Mouse (Mus musculus) stomach, postnatal 0 days (tissue): Measurements from ENCODE around the gene Tbxa2r. TPM values are rescaled to one million over a fixed set of nuclear protein-coding genes. Genes with fewer than 3 reads are reported as not detected.
A peak's percentile ranks its signal among the peaks of the same experiment; 100 is the strongest.

Experiments
- ATAC-seq: fragments of 200-750 bp; cut with Nextera tagmentation; 2 replicates; pipeline ENCODE4 v1.8.0; 2017; ENCODE audit not compliant: low FRiP score, low TSS enrichment
- DNase-seq: peaks from one replicate; pipeline ENCODE4 v3.0.0-alpha.2; 2016; ENCODE audit warnings: low spot score
- H3K27ac ChIP-seq: fragments of 300-500 bp; sonication (generic); replicated peaks from 2 replicates; pipeline ENCODE4 v1.5.1; 2014; ENCODE audit warnings: mild to moderate bottlenecking, control low read depth
- H3K27me3 ChIP-seq: fragments of 300-500 bp; sonication (generic); 2 replicates; pipeline ENCODE4 v1.6.1; 2014; ENCODE audit warnings: low read length; ENCODE audit not compliant: control insufficient read depth, insufficient read depth
- H3K36me3 ChIP-seq: fragments of 300-500 bp; sonication (generic); 2 replicates; pipeline ENCODE4 v1.6.1; 2014; ENCODE audit warnings: low read length, mixed read lengths; ENCODE audit not compliant: control insufficient read depth, insufficient read depth
- H3K4me1 ChIP-seq: fragments of 300-500 bp; sonication (generic); replicated peaks from 2 replicates; pipeline ENCODE4 v1.6.1; 2014; ENCODE audit warnings: antibody characterized with exemption; ENCODE audit not compliant: control insufficient read depth, insufficient read depth
- H3K4me2 ChIP-seq: fragments of 300-500 bp; sonication (generic); replicated peaks from 2 replicates; pipeline ENCODE4 v1.6.1; 2014; ENCODE audit warnings: low read depth, mild to moderate bottlenecking, control low read depth, moderate library complexity
- H3K4me3 ChIP-seq: fragments of 300-500 bp; sonication (generic); 2 replicates; pipeline ENCODE4 v1.5.1; 2014; ENCODE audit warnings: low read depth, low read length, control low read depth
- H3K9ac ChIP-seq: fragments of 300-500 bp; sonication (generic); 2 replicates; pipeline ENCODE4 v1.6.1; 2014; ENCODE audit warnings: mild to moderate bottlenecking, low read length, control low read depth, mixed read lengths
- H3K9me3 ChIP-seq: fragments of 300-500 bp; sonication (generic); 2 replicates; pipeline ENCODE4 v1.6.1; 2016; ENCODE audit warnings: low read length; ENCODE audit not compliant: control insufficient read depth
- CTCF ChIP-seq: IDR thresholded peaks from 2 replicates; pipeline ENCODE4 v1.5.1; 2016; ENCODE audit warnings: antibody characterized with exemption, low read depth, mild to moderate bottlenecking, moderate library complexity
- EP300 ChIP-seq: optimal IDR thresholded peaks from 2 replicates; pipeline ENCODE3; 2016; ENCODE audit warnings: antibody characterized with exemption
- WGBS: fragments of 180-500 bp; shearing (Covaris S2); extraction: QIAGEN DNeasy Blood & Tissue Kit; methylation state at CpG from one replicate; pipeline ENCODE4 v1.1.7; 2014; 5-methylcytosine and 5-hydroxymethylcytosine counted together
- polyA plus RNA-seq: library from polyadenylated mRNA; unstranded; fragments of >200 nt; fragmentation: Nextera tagmentation; extraction: Ambion mirVana; gene quantifications from 2 replicates; pipeline ENCODE4 v1.2.1, GENCODE M21; 2015

Tbxa2r gene
- polyA plus RNA-seq, 1 experiment from 2014 or later: 20.2 TPM

GRCm38 (mm10) chr10:81355533-81355932, 27.0 kb downstream of the Tbxa2r start:
- ATAC-seq (no peak), DNase-seq (no peak)
- Histone ChIP-seq H3K4me2 (no peak overlapping the region), H3K36me3 (no peaks in the 10 kb centered on the region), H3K27ac (no peak overlapping the region), H3K9ac (no peak overlapping the region), H3K27me3 (no peaks in the 10 kb centered on the region), H3K9me3 (no peaks in the 10 kb centered on the region), H3K4me3 (no peak overlapping the region), H3K4me1 (peaks cover 4% of the 10 kb centered on the region)
- 89% methylated on average over 4 of the region's 4 CpGs for WGBS
- TF ChIP-seq CTCF: no peak

GRCm38 (mm10) chr10:81356352-81356990, 27.9 kb downstream of the Tbxa2r start:
- no peak for DNase-seq
- Histone ChIP-seq H3K4me1 (peaks cover 4% of the 10 kb centered on the region), H3K4me2 (peak overlapping the region; percentile 98; the same call in 1 of the 2 replicates), H3K36me3 (no peaks in the 10 kb centered on the region), H3K9ac (peak overlapping the region; percentile 18; the same call in 1 of the 2 replicates), H3K9me3 (no peaks in the 10 kb centered on the region), H3K4me3 (no peak overlapping the region), H3K27me3 (no peaks in the 10 kb centered on the region), H3K27ac (peak overlapping the region; percentile 8; the same call in 1 of the 2 replicates)
- TF ChIP-seq CTCF (no peak), EP300 (no peak)
- 60% methylated on average over 12 of the region's 12 CpGs for WGBS
- ATAC-seq: no peak

- H3K4me1 ChIP-seq: peaks cover 4% of the 10 kb centered on the region
- peak; percentile 79 for ATAC-seq
- H3K9ac ChIP-seq: peak within 1 kb of the TSS; percentile 79
- H3K27me3 ChIP-seq: no peaks in the 10 kb centered on the region
- H3K9me3 ChIP-seq: no peaks in the 10 kb centered on the region
- H3K4me2 ChIP-seq: peak within 1 kb of the TSS; percentile 98
- no peaks in the 10 kb centered on the region for H3K36me3 ChIP-seq
- 2% methylated on average over 77 of the region's 79 CpGs for WGBS
- H3K4me3 ChIP-seq: peak within 1 kb of the TSS; percentile 75
- TF ChIP-seq EP300 (no peak), CTCF (no peak)
- H3K27ac ChIP-seq: peak within 1 kb of the TSS; percentile 53
- peak; percentile 92 for DNase-seq
Measured at GRCm38 (mm10) chr10:81356991-81357844, 28.7 kb downstream of the Tbxa2r start, which contains the start of gene Mfsd12. Gene Mfsd12, plus strand, starts transcription at chr10:81357491.

- Histone ChIP-seq H3K36me3 (no peaks in the 10 kb centered on the region), H3K27ac (no peak overlapping the region; the same call in 1 of the 2 replicates), H3K4me1 (peaks cover 4% of the 10 kb centered on the region), H3K4me2 (peak overlapping the region; percentile 98), H3K9ac (peak overlapping the region; percentile 79), H3K9me3 (no peaks in the 10 kb centered on the region), H3K4me3 (peak overlapping the region; percentile 75), H3K27me3 (no peaks in the 10 kb centered on the region)
- ATAC-seq (no peak), DNase-seq (no peak)
- WGBS: 26% methylated on average over 4 of the region's 4 CpGs
- no peak for TF ChIP-seq EP300
- no peak for TF ChIP-seq CTCF
Measured at GRCm38 (mm10) chr10:81358209-81358608, 29.7 kb downstream of the Tbxa2r start.

GRCm38 (mm10) chr10:81358841-81359240, 30.3 kb downstream of the Tbxa2r start:
- peaks cover 4% of the 10 kb centered on the region for H3K4me1 ChIP-seq
- no peak overlapping the region for H3K27ac ChIP-seq
- 54% methylated on average over 1 of the region's 1 CpGs for WGBS
- H3K9ac ChIP-seq: 0 out of 2 replicates have a peak overlapping the region, but pooled peaks have one; percentile 18
- H3K27me3 ChIP-seq: no peaks in the 10 kb centered on the region
- H3K4me3 ChIP-seq: no peak overlapping the region
- ATAC-seq: no peak
- no peaks in the 10 kb centered on the region for H3K9me3 ChIP-seq
- DNase-seq: no peak
- H3K36me3 ChIP-seq: no peaks in the 10 kb centered on the region
- peak overlapping the region; percentile 98; the same call in 1 of the 2 replicates for H3K4me2 ChIP-seq
- TF ChIP-seq CTCF: no peak

- ATAC-seq (no peak), DNase-seq (no peak)
- Histone ChIP-seq H3K27ac (no peak overlapping the region), H3K4me3 (no peak overlapping the region), H3K27me3 (no peaks in the 10 kb centered on the region), H3K36me3 (no peaks in the 10 kb centered on the region), H3K9ac (no peak overlapping the region), H3K4me1 (peaks cover 7% of the 10 kb centered on the region), H3K9me3 (no peaks in the 10 kb centered on the region), H3K4me2 (no peak overlapping the region)
- 56% methylated on average over 8 of the region's 8 CpGs for WGBS
- TF ChIP-seq CTCF (no peak), EP300 (no peak)
Measured at GRCm38 (mm10) chr10:81360721-81361120, 32.2 kb downstream of the Tbxa2r start.
